Mouse (Mus musculus): Measurements from ENCODE around the gene Gm10770. TPM values are rescaled to one million over a fixed set of nuclear protein-coding genes. Genes with fewer than 3 reads are reported as not detected.
"Not testable (repeated sequence)": the region's sequence is repeated elsewhere in the genome, so short reads cannot be mapped to it uniquely, and the experiment has no call there.

The Gm10770 gene
- polyA plus RNA-seq, 2 experiments, result not detected

DNA sequence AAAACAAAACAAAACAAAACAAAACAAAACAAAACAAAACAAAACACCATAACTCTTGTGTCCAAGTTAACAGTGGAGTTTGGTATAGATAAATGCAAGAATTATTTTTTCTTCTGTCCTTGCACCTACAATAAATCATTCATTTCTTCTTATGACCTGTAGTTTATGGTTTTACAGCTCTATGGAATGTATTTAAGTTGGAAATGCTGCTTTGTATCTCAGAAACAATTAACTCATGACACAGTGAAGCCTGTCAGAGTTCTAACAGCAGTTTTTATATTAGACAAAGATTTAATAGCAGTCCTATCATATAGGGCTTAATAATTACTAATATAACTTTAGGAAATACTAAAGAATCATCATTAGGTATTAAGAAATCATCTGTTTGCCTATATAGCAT lies 5.6 kb downstream of the Gm10770 start:
- Histone ChIP-seq H3K4me3 (ENCODE audit: insufficient read depth in 1 of 2, low read depth in 2 of 2, low read length in 2 of 2) (no peak overlapping the region), H3K27me3 (ENCODE audit: control insufficient read depth, insufficient read depth, low read length) (no peaks in the 10 kb centered on the region), H3K4me1 (replicated peaks; ENCODE audit: control insufficient read depth in 2 of 2, insufficient read depth in 2 of 2, low read length in 1 of 2) (no peaks in the 10 kb centered on the region), H3K27ac (no peak overlapping the region), H3K4me2 (ENCODE audit: low read depth) (no peak overlapping the region), H3K9me3 (ENCODE audit: control insufficient read depth, low read length) (no peaks in the 10 kb centered on the region), H3K9ac (replicated peaks) (no peak overlapping the region), H3K36me3 (replicated peaks; ENCODE audit: control insufficient read depth, insufficient read depth, low read depth) (no peaks in the 10 kb centered on the region)
- no peak for TF ChIP-seq EP300 (IDR thresholded peaks at IDR 0.05; ENCODE audit: low read depth)
- no peak for TF ChIP-seq CTCF (IDR thresholded peaks at IDR 0.05; ENCODE audit: low read depth)
- ATAC-seq (ENCODE audit: insufficient read depth) (no peak), DNase-seq (ENCODE audit: low read depth in 3 of 3, low spot score in 3 of 3) (no peak)

DNA sequence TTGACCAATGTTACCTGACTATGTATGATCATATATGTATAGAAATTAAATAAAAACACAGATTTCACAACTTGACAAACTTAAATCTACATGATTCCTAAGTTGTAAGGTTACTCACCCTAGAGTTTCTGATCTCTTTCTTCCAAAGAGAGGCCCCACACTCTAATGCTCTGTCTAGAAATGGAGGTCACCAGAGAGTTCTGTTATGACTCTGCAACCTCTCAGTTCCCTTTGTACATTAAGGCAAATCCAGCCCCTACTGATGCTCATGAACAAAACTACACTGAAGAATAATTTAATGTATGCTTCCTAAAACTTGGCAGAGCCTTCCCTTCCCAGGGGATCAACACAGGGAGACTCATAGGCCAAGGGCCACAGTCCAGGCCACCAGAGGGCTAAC lies 12.8 kb downstream of the Gm10770 start:
- H3K27me3 ChIP-seq (ENCODE audit: control insufficient read depth, insufficient read depth, low read length), result no peaks in the 10 kb centered on the region
- DNase-seq (ENCODE audit: low read depth in 3 of 3, low spot score in 3 of 3) (no peak), ATAC-seq (ENCODE audit: insufficient read depth) (no peak)
- TF ChIP-seq CTCF (IDR thresholded peaks at IDR 0.05; ENCODE audit: low read depth) (no peak), EP300 (IDR thresholded peaks at IDR 0.05; ENCODE audit: low read depth) (no peak)
- H3K9me3 ChIP-seq (ENCODE audit: control insufficient read depth, low read length), result no peaks in the 10 kb centered on the region
- no peak overlapping the region for H3K27ac ChIP-seq
- H3K4me3 ChIP-seq (ENCODE audit: insufficient read depth in 1 of 2, low read depth in 2 of 2, low read length in 2 of 2), result no peak overlapping the region
- H3K4me1 ChIP-seq (replicated peaks; ENCODE audit: control insufficient read depth in 2 of 2, insufficient read depth in 2 of 2, low read length in 1 of 2), result no peaks in the 10 kb centered on the region
- no peak overlapping the region for H3K4me2 ChIP-seq (ENCODE audit: low read depth)
- H3K36me3 ChIP-seq (replicated peaks; ENCODE audit: control insufficient read depth, insufficient read depth, low read depth), result no peaks in the 10 kb centered on the region
- H3K9ac ChIP-seq (replicated peaks), result no peak overlapping the region

DNA sequence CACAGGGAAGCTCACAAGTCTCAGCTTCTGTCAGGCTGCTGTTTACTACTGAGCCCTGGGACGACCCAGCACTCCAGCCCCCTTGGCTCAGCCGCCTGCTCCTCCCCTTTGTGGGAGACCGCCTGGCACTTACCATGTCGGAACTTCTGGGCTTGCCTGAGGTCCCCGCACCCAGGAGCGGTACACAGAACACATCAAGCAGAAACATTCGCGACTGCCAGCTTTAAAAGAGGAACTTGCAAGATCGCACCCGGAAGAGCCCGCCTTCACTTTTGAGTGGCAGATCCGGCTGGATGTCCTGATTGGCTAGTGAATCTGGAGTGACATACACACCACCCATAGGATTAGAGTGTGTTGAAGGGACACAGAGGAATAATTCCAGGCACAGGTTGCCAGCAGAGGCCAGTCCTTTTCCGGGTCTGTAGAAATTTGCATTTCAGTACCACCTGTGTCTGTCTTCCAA lies 43.0 kb downstream of the Gm10770 start, which contains the start of gene Zfp120:
TSS of gene Zfp120 (minus strand) at position 274 of the 463 bp plus-strand sequence.
- WGBS (ENCODE audit: insufficient replicate concordance), result 0% methylated on average over 13 of the region's 13 CpGs
- DNase-seq (ENCODE audit: low read depth in 3 of 3, low spot score in 3 of 3) (peak; percentile 81 to 82 (median 82)), ATAC-seq (ENCODE audit: insufficient read depth) (peak; percentile 98)
- no peaks in the 10 kb centered on the region for H3K9me3 ChIP-seq (ENCODE audit: control insufficient read depth, low read length)
- peaks cover 0 to 8% of the 10 kb centered on the region in 2 experiments; a peak in 2 of 4 replicates for H3K4me1 ChIP-seq (replicated peaks; ENCODE audit: control insufficient read depth in 2 of 2, insufficient read depth in 2 of 2, low read length in 1 of 2)
- H3K27me3 ChIP-seq (ENCODE audit: control insufficient read depth, insufficient read depth, low read length), result no peaks in the 10 kb centered on the region
- H3K4me2 ChIP-seq (ENCODE audit: low read depth), result peak within 1 kb of the TSS; percentile 65
- H3K36me3 ChIP-seq (replicated peaks; ENCODE audit: control insufficient read depth, insufficient read depth, low read depth), result no peaks in the 10 kb centered on the region
- H3K4me3 ChIP-seq (ENCODE audit: insufficient read depth in 1 of 2, low read depth in 2 of 2, low read length in 2 of 2), result peak within 1 kb of the TSS; percentile 65 to 86
- H3K27ac ChIP-seq, result peak within 1 kb of the TSS; percentile 15; the same call in 1 of the 2 replicates
- no peak for TF ChIP-seq CTCF (IDR thresholded peaks at IDR 0.05; ENCODE audit: low read depth)
- TF ChIP-seq EP300 (IDR thresholded peaks at IDR 0.05; ENCODE audit: low read depth), result no peak
- H3K9ac ChIP-seq (replicated peaks), result peak within 1 kb of the TSS; percentile 86

DNA sequence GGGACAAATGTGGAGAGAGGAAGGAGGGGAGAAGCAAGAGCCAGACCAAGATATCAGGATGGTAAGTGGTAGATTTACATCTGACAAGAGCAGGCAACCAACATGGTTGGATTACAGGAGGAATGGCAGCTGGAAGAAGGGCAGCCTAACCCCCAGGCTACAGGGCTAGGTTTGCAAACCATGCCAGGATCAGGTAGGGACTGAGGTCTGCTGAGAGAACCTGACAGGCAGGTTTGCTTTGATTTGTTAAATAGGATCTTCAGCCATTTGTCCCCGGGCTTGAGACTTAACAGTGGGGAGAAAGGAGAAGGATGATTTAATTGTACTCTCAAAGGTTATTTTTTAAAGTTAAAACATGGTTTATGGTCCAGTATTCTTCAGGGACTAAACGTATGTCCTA lies 46.7 kb downstream of the Gm10770 start:
- Histone ChIP-seq H3K4me3 (ENCODE audit: insufficient read depth in 1 of 2, low read depth in 2 of 2, low read length in 2 of 2) (no peak overlapping the region), H3K4me2 (ENCODE audit: low read depth) (no peak overlapping the region), H3K4me1 (replicated peaks; ENCODE audit: control insufficient read depth in 2 of 2, insufficient read depth in 2 of 2, low read length in 1 of 2) (peaks cover 0 to 8% of the 10 kb centered on the region in 2 experiments; a peak in 2 of 4 replicates), H3K9ac (replicated peaks) (no peak overlapping the region), H3K9me3 (ENCODE audit: control insufficient read depth, low read length) (no peaks in the 10 kb centered on the region), H3K27ac (no peak overlapping the region), H3K36me3 (replicated peaks; ENCODE audit: control insufficient read depth, insufficient read depth, low read depth) (no peaks in the 10 kb centered on the region), H3K27me3 (ENCODE audit: control insufficient read depth, insufficient read depth, low read length) (no peaks in the 10 kb centered on the region)
- no peak for TF ChIP-seq CTCF (IDR thresholded peaks at IDR 0.05; ENCODE audit: low read depth)
- TF ChIP-seq EP300 (IDR thresholded peaks at IDR 0.05; ENCODE audit: low read depth), result no peak
- ATAC-seq (ENCODE audit: insufficient read depth), result no peak
- 62% methylated on average over 2 of the region's 2 CpGs for WGBS (ENCODE audit: insufficient replicate concordance)
- DNase-seq (ENCODE audit: low read depth in 3 of 3, low spot score in 3 of 3), result no peak

DNA sequence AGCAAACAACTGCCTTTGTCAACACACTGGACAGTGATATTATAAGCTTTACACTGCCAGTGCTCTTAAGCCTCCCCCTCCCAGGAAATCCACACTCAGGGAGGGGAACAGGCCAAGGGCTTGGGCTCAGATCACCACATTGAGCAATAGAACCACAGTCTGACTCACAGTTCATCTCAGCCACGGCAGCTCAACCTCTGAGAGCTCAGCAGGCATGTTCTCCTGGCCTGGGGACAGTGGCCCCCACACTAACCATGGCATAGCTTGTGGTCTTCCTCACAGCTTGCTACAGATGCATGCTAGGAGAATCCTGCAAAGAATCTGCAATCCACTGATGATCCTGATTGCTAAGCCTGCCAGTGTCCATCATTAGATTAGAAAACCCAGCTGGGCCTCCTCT lies 47.5 kb downstream of the Gm10770 start:
- 45% methylated on average over 1 of the region's 1 CpGs for WGBS (ENCODE audit: insufficient replicate concordance)
- not testable (repeated sequence) for ATAC-seq (ENCODE audit: insufficient read depth)

More for the DNA sequence above, 47.5 kb downstream of the Gm10770 start:
- H3K27ac ChIP-seq; H3K4me3 ChIP-seq (ENCODE audit: insufficient read depth in 1 of 2, low read depth in 2 of 2, low read length in 2 of 2); DNase-seq (ENCODE audit: low read depth in 3 of 3, low spot score in 3 of 3); H3K36me3 ChIP-seq (replicated peaks; ENCODE audit: control insufficient read depth, insufficient read depth, low read depth); H3K9ac ChIP-seq (replicated peaks); H3K4me1 ChIP-seq (replicated peaks; ENCODE audit: control insufficient read depth in 2 of 2, insufficient read depth in 2 of 2, low read length in 1 of 2); H3K4me2 ChIP-seq (ENCODE audit: low read depth); H3K27me3 ChIP-seq (ENCODE audit: control insufficient read depth, insufficient read depth, low read length); H3K9me3 ChIP-seq (ENCODE audit: control insufficient read depth, low read length): not testable (repeated sequence)

Other genes starting within 250 kb of the Gm10770 start
- gene Zfp120, start 43.0 kb downstream of the Gm10770 start, polyA plus RNA-seq (2012; rRNA removed), result 0.48 and 0.81 TPM in 2 replicates
- 2.8 and 4.3 TPM in 2 replicates for gene Zfp120, start 43.0 kb downstream of the Gm10770 start, polyA plus RNA-seq (2014; fragmentation: Nextera tagmentation; extraction: Ambion mirVana)
- gene Gm14139, start 2.1 kb upstream of the Gm10770 start, polyA plus RNA-seq (2012; rRNA removed), result 0.04 TPM in 1 of 2 replicates, not detected in the other
- gene Gm14139, start 2.1 kb upstream of the Gm10770 start, polyA plus RNA-seq (2014; fragmentation: Nextera tagmentation; extraction: Ambion mirVana), result 0.08 TPM in 1 of 2 replicates, not detected in the other
- 0.15 and 0.23 TPM in 2 replicates for gene Zfp937, start 38.4 kb upstream of the Gm10770 start, polyA plus RNA-seq (2012; rRNA removed)
- gene Zfp937, start 38.4 kb upstream of the Gm10770 start, polyA plus RNA-seq (2014; fragmentation: Nextera tagmentation; extraction: Ambion mirVana), result 0.72 and 0.75 TPM in 2 replicates
- gene Gm21994, start 75.9 kb upstream of the Gm10770 start, polyA plus RNA-seq (2012; rRNA removed), result 0.23 and 0.49 TPM in 2 replicates
- 0.29 and 0.71 TPM in 2 replicates for gene Gm21994, start 75.9 kb upstream of the Gm10770 start, polyA plus RNA-seq (2014; fragmentation: Nextera tagmentation; extraction: Ambion mirVana)
- not detected in 2 replicates for gene Gm14124, start 77.8 kb upstream of the Gm10770 start, polyA plus RNA-seq (2012; rRNA removed)
- not detected in 2 replicates for gene Gm14124, start 77.8 kb upstream of the Gm10770 start, polyA plus RNA-seq (2014; fragmentation: Nextera tagmentation; extraction: Ambion mirVana)
- not detected in 2 replicates for gene Gm10130, start 144.0 kb upstream of the Gm10770 start, polyA plus RNA-seq (2012; rRNA removed)
- gene Gm10130, start 144.0 kb upstream of the Gm10770 start, polyA plus RNA-seq (2014; fragmentation: Nextera tagmentation; extraction: Ambion mirVana), result 0.57 TPM in 1 of 2 replicates, not detected in the other
- 0.25 and 0.40 TPM in 2 replicates for gene 3300002I08Rik, start 183.1 kb upstream of the Gm10770 start, polyA plus RNA-seq (2012; rRNA removed)
- gene 3300002I08Rik, start 183.1 kb upstream of the Gm10770 start, polyA plus RNA-seq (2014; fragmentation: Nextera tagmentation; extraction: Ambion mirVana), result 0.74 and 1.6 TPM in 2 replicates